Mouse (Mus musculus) embryonic facial prominence, embryonic 15.5 days (tissue): ENCODE results near the gene Nrgn. TPM values are rescaled to one million over a fixed set of nuclear protein-coding genes. Genes with fewer than 3 reads are reported as not detected.
A peak's percentile ranks its signal among the peaks of the same experiment; 100 is the strongest.

Experiments used
- ATAC-seq: fragments of 200-750 bp; cut with Nextera tagmentation; 2 replicates; pipeline ENCODE4 v1.8.0; 2017; ENCODE audit warnings: low read depth, moderate TSS enrichment; ENCODE audit not compliant: insufficient number of reproducible peaks, low FRiP score, low TSS enrichment
- H3K27ac ChIP-seq: fragments of 300-500 bp; sonication (generic); replicated peaks from 2 replicates; pipeline ENCODE4 v1.5.1; 2015; ENCODE audit warnings: mild to moderate bottlenecking, inconsistent platforms
- H3K27me3 ChIP-seq: fragments of 300-500 bp; sonication (generic); 2 replicates; pipeline ENCODE4 v1.6.1; 2015; ENCODE audit warnings: inconsistent platforms
- H3K36me3 ChIP-seq: fragments of 300-500 bp; sonication (generic); 2 replicates; pipeline ENCODE4 v1.6.1; 2015; ENCODE audit warnings: mild to moderate bottlenecking, inconsistent platforms
- H3K4me1 ChIP-seq: fragments of 300-500 bp; sonication (generic); 2 replicates; pipeline ENCODE4 v1.6.1; 2015; ENCODE audit warnings: inconsistent platforms
- H3K4me2 ChIP-seq: fragments of 300-500 bp; sonication (generic); replicated peaks from 2 replicates; pipeline ENCODE4 v1.6.1; 2015; ENCODE audit warnings: mild to moderate bottlenecking, inconsistent platforms
- H3K4me3 ChIP-seq: fragments of 300-500 bp; sonication (generic); replicated peaks from 2 replicates; pipeline ENCODE4 v1.5.1; 2015; ENCODE audit warnings: mild to moderate bottlenecking, inconsistent platforms
- H3K9ac ChIP-seq: fragments of 300-500 bp; sonication (generic); 2 replicates; pipeline ENCODE4 v1.6.1; 2015; ENCODE audit warnings: inconsistent platforms
- H3K9me3 ChIP-seq: fragments of 300-500 bp; sonication (generic); replicated peaks from 2 replicates; pipeline ENCODE4 v1.6.1; 2016; ENCODE audit warnings: inconsistent platforms
- WGBS: fragments of 180-500 bp; shearing (Covaris S2); methylation state at CpG from one replicate; pipeline ENCODE4 v1.1.7; 2015; 5-methylcytosine and 5-hydroxymethylcytosine counted together
- polyA plus RNA-seq: library from polyadenylated mRNA; unstranded; fragments of >200 nt; fragmentation: Nextera tagmentation; extraction: Ambion mirVana; gene quantifications from 2 replicates; pipeline ENCODE4 v1.2.1, GENCODE M21; 2015

Nrgn gene
- polyA plus RNA-seq = 7.9 and 10.9 TPM in 2 replicates

- ATAC-seq = peak; percentile 87
Measured at GRCm38 (mm10) chr9:37552536-37553293, at the start of gene Nrgn. Gene Nrgn, minus strand, starts transcription at chr9:37552904.

GRCm38 (mm10) chr9:37600538-37601205, 48.0 kb upstream of the Nrgn start:
- ATAC-seq = no peak
- no peak overlapping the region for H3K9ac ChIP-seq
- no peaks in the 10 kb centered on the region for H3K27me3 ChIP-seq
- 90% methylated on average over 2 of the region's 2 CpGs for WGBS
- no peak overlapping the region for H3K4me3 ChIP-seq
- no peaks in the 10 kb centered on the region for H3K36me3 ChIP-seq
- no peaks in the 10 kb centered on the region for H3K9me3 ChIP-seq
- no peak overlapping the region for H3K4me2 ChIP-seq
- no peak overlapping the region for H3K27ac ChIP-seq
- no peaks in the 10 kb centered on the region for H3K4me1 ChIP-seq

More at GRCm38 (mm10) chr9:37552536-37553293, at the start of gene Nrgn:
- Histone ChIP-seq H3K27me3 (peaks cover 51% of the 10 kb centered on the region), H3K4me3 (peak within 1 kb of the TSS; percentile 47), H3K4me1 (peaks cover 30% of the 10 kb centered on the region), H3K9me3 (no peaks in the 10 kb centered on the region), H3K4me2 (peak within 1 kb of the TSS; percentile 95), H3K36me3 (no peaks in the 10 kb centered on the region), H3K9ac (0 out of 2 replicates have a peak within 1 kb of the TSS, but pooled peaks have one; percentile 18), H3K27ac (no peak within 1 kb of the TSS)
- 4% methylated on average over 31 of the region's 31 CpGs for WGBS

GRCm38 (mm10) chr9:37598637-37599036, 45.9 kb upstream of the Nrgn start:
- WGBS = 84% methylated on average over 2 of the region's 2 CpGs

GRCm38 (mm10) chr9:37595570-37595969, 42.9 kb upstream of the Nrgn start:
- 88% methylated on average over 1 of the region's 1 CpGs for WGBS
- Histone ChIP-seq H3K9me3 (no peaks in the 10 kb centered on the region), H3K4me3 (no peak overlapping the region), H3K9ac (no peak overlapping the region), H3K27me3 (no peaks in the 10 kb centered on the region), H3K4me2 (no peak overlapping the region), H3K27ac (no peak overlapping the region), H3K36me3 (no peaks in the 10 kb centered on the region), H3K4me1 (no peaks in the 10 kb centered on the region)
- ATAC-seq = no peak

More at GRCm38 (mm10) chr9:37598637-37599036, 45.9 kb upstream of the Nrgn start:
- no peak overlapping the region for H3K27ac ChIP-seq
- H3K4me3 ChIP-seq = no peak overlapping the region
- no peaks in the 10 kb centered on the region for H3K27me3 ChIP-seq
- no peaks in the 10 kb centered on the region for H3K4me1 ChIP-seq
- no peaks in the 10 kb centered on the region for H3K9me3 ChIP-seq
- no peaks in the 10 kb centered on the region for H3K36me3 ChIP-seq
- no peak for ATAC-seq
- H3K9ac ChIP-seq = no peak overlapping the region
- no peak overlapping the region for H3K4me2 ChIP-seq

- 65% methylated on average over 3 of the region's 3 CpGs for WGBS
- ATAC-seq = no peak
- H3K9ac ChIP-seq = no peak overlapping the region
Measured at GRCm38 (mm10) chr9:37593690-37594089, 41.0 kb upstream of the Nrgn start.

GRCm38 (mm10) chr9:37592633-37593032, 39.9 kb upstream of the Nrgn start:
- WGBS = 43% methylated on average over 6 of the region's 6 CpGs
- Histone ChIP-seq H3K36me3 (no peaks in the 10 kb centered on the region), H3K9me3 (no peaks in the 10 kb centered on the region), H3K4me1 (no peaks in the 10 kb centered on the region), H3K4me2 (no peak overlapping the region), H3K9ac (no peak overlapping the region), H3K27ac (no peak overlapping the region), H3K27me3 (no peaks in the 10 kb centered on the region), H3K4me3 (no peak overlapping the region)
- no peak for ATAC-seq

More at GRCm38 (mm10) chr9:37593690-37594089, 41.0 kb upstream of the Nrgn start:
- Histone ChIP-seq H3K4me3 (no peak overlapping the region), H3K4me1 (no peaks in the 10 kb centered on the region), H3K27ac (no peak overlapping the region), H3K36me3 (no peaks in the 10 kb centered on the region), H3K4me2 (no peak overlapping the region), H3K9me3 (no peaks in the 10 kb centered on the region), H3K27me3 (no peaks in the 10 kb centered on the region)

- 67% methylated on average over 2 of the region's 2 CpGs for WGBS
- no peak for ATAC-seq
- no peaks in the 10 kb centered on the region for H3K4me1 ChIP-seq
- no peaks in the 10 kb centered on the region for H3K36me3 ChIP-seq
- no peak overlapping the region for H3K4me2 ChIP-seq
- no peak overlapping the region for H3K27ac ChIP-seq
- no peaks in the 10 kb centered on the region for H3K27me3 ChIP-seq
- no peak overlapping the region for H3K9ac ChIP-seq
- no peaks in the 10 kb centered on the region for H3K9me3 ChIP-seq
- H3K4me3 ChIP-seq = no peak overlapping the region
Measured at GRCm38 (mm10) chr9:37592025-37592424, 39.3 kb upstream of the Nrgn start.

- Histone ChIP-seq H3K4me2 (no peak overlapping the region), H3K36me3 (no peaks in the 10 kb centered on the region), H3K4me1 (no peaks in the 10 kb centered on the region), H3K27ac (no peak overlapping the region), H3K9ac (no peak overlapping the region), H3K27me3 (no peaks in the 10 kb centered on the region), H3K4me3 (no peak overlapping the region), H3K9me3 (no peaks in the 10 kb centered on the region)
- ATAC-seq = no peak
- 82% methylated on average over 4 of the region's 4 CpGs for WGBS
Measured at GRCm38 (mm10) chr9:37590381-37590780, 37.7 kb upstream of the Nrgn start.

- no peak for ATAC-seq
- no peaks in the 10 kb centered on the region for H3K36me3 ChIP-seq
- H3K9ac ChIP-seq = no peak overlapping the region
- H3K27ac ChIP-seq = no peak overlapping the region
- no peak overlapping the region for H3K4me3 ChIP-seq
- 73% methylated on average over 4 of the region's 4 CpGs for WGBS
- H3K9me3 ChIP-seq = no peaks in the 10 kb centered on the region
- H3K4me1 ChIP-seq = no peaks in the 10 kb centered on the region
- H3K4me2 ChIP-seq = no peak overlapping the region
- no peaks in the 10 kb centered on the region for H3K27me3 ChIP-seq
Measured at GRCm38 (mm10) chr9:37586718-37587117, 34.0 kb upstream of the Nrgn start.

GRCm38 (mm10) chr9:37583594-37583993, 30.9 kb upstream of the Nrgn start:
- Histone ChIP-seq H3K27ac (no peak overlapping the region), H3K4me3 (no peak overlapping the region), H3K36me3 (no peaks in the 10 kb centered on the region), H3K27me3 (no peaks in the 10 kb centered on the region), H3K4me2 (no peak overlapping the region), H3K4me1 (no peaks in the 10 kb centered on the region), H3K9ac (no peak overlapping the region), H3K9me3 (no peaks in the 10 kb centered on the region)
- ATAC-seq = no peak
- 88% methylated on average over 5 of the region's 5 CpGs for WGBS

- H3K4me2 ChIP-seq = peak overlapping the region; percentile 32
- ATAC-seq = peak; percentile 75
Measured at GRCm38 (mm10) chr9:37576436-37576930, 23.8 kb upstream of the Nrgn start.

More at GRCm38 (mm10) chr9:37576436-37576930, 23.8 kb upstream of the Nrgn start:
- H3K4me3 ChIP-seq = no peak overlapping the region
- H3K27me3 ChIP-seq = peaks cover 2% of the 10 kb centered on the region; the same call in 1 of the 2 replicates
- 12% methylated on average over 14 of the region's 14 CpGs for WGBS
- H3K27ac ChIP-seq = no peak overlapping the region
- H3K9ac ChIP-seq = no peak overlapping the region
- H3K9me3 ChIP-seq = no peaks in the 10 kb centered on the region
- no peaks in the 10 kb centered on the region for H3K36me3 ChIP-seq
- peaks cover 8% of the 10 kb centered on the region for H3K4me1 ChIP-seq
